Mouse (Mus musculus) spleen, adult 2 months (tissue): Measurements from ENCODE around the gene Trp53i13.

ENCODE experiments used
- CTCF ChIP-seq: fragments of 200-500 bp; IDR thresholded peaks from 2 replicates; pipeline ENCODE4 v1.5.1; 2011; ENCODE audit warnings: mild to moderate bottlenecking, inconsistent platforms; ENCODE audit not compliant: insufficient read depth, insufficient read length, insufficient replicate concordance; ENCODE audit errors: extremely low read depth
- POLR2A ChIP-seq: fragments of 200-500 bp; IDR thresholded peaks from 2 replicates; pipeline ENCODE4 v1.6.1; 2011; ENCODE audit warnings: low read depth, low read length, inconsistent platforms

DNA sequence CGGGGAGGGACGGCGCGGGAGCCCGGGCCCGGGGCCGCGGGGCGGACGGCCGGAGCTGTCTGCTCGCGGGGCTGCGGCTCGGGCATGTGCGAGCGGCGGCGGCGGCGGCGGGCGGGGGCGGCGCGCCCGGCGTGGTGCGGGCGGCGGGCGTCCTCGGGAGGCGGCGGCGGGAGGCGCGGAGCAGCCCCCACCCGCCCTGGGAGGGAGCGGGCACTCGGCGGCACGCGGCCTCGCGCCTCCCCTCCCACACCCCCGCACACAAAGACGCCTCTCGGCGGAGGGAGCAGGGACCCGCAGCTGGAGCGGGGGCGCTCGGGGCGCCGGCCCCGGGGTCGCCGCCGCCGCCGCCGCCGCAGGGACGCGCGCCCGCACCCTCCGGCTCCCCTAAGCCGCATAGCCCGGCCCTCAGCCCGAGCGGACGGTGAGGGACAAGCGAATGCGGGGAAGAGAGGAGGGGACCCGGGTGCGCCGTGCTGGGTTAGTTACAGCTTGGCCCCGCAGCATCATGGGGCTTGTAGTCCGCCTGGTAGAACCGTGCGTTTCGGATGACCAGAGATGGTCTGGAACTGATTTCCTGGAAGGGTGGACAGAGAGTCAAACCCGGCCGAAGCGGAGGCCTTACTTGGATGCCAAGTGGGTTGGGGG lies 26.1 kb downstream of the Trp53i13 start, which contains the start of gene Ankrd13b:
- TF ChIP-seq POLR2A (no peak), CTCF (no peak)
